ENCODE assay signal across 8 mouse cellular contexts in the genomic region with DNA sequence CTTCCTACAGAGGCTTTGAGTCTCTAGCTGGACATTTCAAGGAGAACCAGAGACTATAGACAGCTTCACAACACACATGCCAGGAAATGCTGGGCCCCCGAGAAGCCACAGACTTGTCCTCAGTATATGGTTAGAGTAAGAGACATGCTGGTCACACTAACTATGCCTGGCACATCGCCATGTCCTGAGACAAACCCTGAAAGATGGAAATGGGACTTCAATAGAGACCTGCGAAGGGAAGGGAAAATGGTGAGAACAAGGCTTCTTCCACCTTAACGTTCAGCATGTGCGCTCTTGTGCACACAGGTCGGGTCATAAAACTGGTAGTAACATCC. TPM values are rescaled to one million over a fixed set of nuclear protein-coding genes. Genes with fewer than 3 reads are reported as not detected.
DNase-seq lines count a peak whose midpoint lies in the region; ATAC-seq and TF ChIP-seq lines count a peak whose summit lies in the region.

No protein-coding gene starts in this region.

- ATAC-seq in forebrain, postnatal 0 days = no peak

- DNase-seq in right cerebral cortex, postnatal 10 days (ENCODE audit: low spot score in 2 of 2) = peak; percentile 40 to 47
- no peak for DNase-seq in right cerebral cortex, postnatal 14 days
- no peak for DNase-seq in forebrain, postnatal 0 days
- peak; percentile 55 to 64 for DNase-seq in kidney, postnatal 4 days
- DNase-seq in neural tube, embryonic 10.5 days (ENCODE audit: extremely low spot score, low spot score) = peak; percentile 34
- DNase-seq in layer of hippocampus, postnatal 36 days = no peak
- DNase-seq in T-cell, adult 2 months (ENCODE audit: low spot score) = no peak
- no peak for DNase-seq in layer of hippocampus, adult 18-20 months (ENCODE audit: low spot score in 2 of 2)

- H3K4me1 ChIP-seq in forebrain, postnatal 0 days (ENCODE audit: insufficient read depth) = 0 out of 2 replicates have a peak, but pooled peaks cover 6% of the 10 kb centered on the region

- H3K9me3 ChIP-seq in forebrain, postnatal 0 days (ENCODE audit: low read length) = no peaks in the 10 kb centered on the region

- H3K4me3 ChIP-seq in forebrain, postnatal 0 days (ENCODE audit: low read depth, low read length) = no peak overlapping the region

- peak overlapping the region; percentile 61 for H3K4me2 ChIP-seq in forebrain, postnatal 0 days (ENCODE audit: low read depth)

- 48% methylated on average over 6 of the region's 6 CpGs for WGBS in forebrain, postnatal 0 days

- H3K27me3 ChIP-seq in forebrain, postnatal 0 days (ENCODE audit: insufficient read depth, low read length) = no peaks in the 10 kb centered on the region

- no peak for TF ChIP-seq CTCF in forebrain, postnatal 0 days (IDR thresholded peaks at IDR 0.05; ENCODE audit: low read depth)

- no peaks in the 10 kb centered on the region for H3K36me3 ChIP-seq in forebrain, postnatal 0 days (ENCODE audit: insufficient read depth)

- H3K27ac ChIP-seq in forebrain, postnatal 0 days (ENCODE audit: low read depth, low read length) = no peak overlapping the region

- no peak overlapping the region for H3K9ac ChIP-seq in forebrain, postnatal 0 days

RNA-seq across cellular contexts. Expression of gene Trim2, which starts 38.9 kb away (rescaled TPM):
- 186 and 218 TPM in 2 replicates for total RNA-seq in forebrain, postnatal 0 days (2014; rRNA removed)
- polyA plus RNA-seq in forebrain, postnatal 0 days (2015; fragmentation: Nextera tagmentation; extraction: Ambion mirVana) = 75.9 and 127 TPM in 2 replicates
- total RNA-seq in layer of hippocampus, postnatal 36 days (2021) = 100 to 1,000 TPM; 410 to 433 TPM
- 100 to 1,000 TPM; 438 to 456 TPM for total RNA-seq in layer of hippocampus, adult 18-20 months (2021)

Comparison
In these comparisons a context has a peak if more than half of its experiments do, and no peak if none do; other contexts are left out.
1. DNase-seq: peak in right cerebral cortex, postnatal 10 days (2 of 2), kidney, postnatal 4 days (2 of 2) and neural tube, embryonic 10.5 days (single experiment); none in right cerebral cortex, postnatal 14 days (single experiment), forebrain, postnatal 0 days (single experiment), layer of hippocampus, postnatal 36 days (0 of 2), T-cell, adult 2 months (single experiment) and layer of hippocampus, adult 18-20 months (0 of 2).